ENCODE assay signal across 14 mouse cellular contexts in the genomic region with DNA sequence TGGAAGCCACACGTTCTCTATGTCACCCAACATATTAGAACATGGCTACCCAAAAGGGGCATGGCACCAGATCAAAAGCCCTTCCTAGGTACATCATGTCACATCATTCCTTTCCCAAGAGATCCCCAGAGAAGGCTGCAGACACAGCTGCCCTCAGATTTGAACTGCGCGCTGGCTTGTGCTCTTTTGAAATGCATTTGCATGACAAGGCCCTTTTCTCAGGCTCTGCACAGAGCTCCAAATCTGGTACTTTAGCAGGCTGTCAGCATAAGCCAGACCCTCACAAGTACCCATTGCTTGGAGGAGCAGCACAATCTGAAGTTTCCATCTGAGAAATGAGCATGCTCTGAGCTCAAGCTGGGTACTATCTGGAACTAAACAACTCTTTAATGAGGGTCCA.
"Had no signal": no experiment of that assay in that cellular context is flagged by ENCODE, and none has a peak within 500 bp of the region (broad histone marks: within the 10 kb centered on the region; RNA-seq: fewer than 3 reads in every experiment).

No protein-coding gene starts in this region.

- H3K9ac ChIP-seq: limb, embryonic 12.5 days; liver, embryonic 13.5 days; liver, postnatal 0 days; lung, embryonic 15.5 days had no signal

- H3K36me3 ChIP-seq: liver, embryonic 13.5 days; lung, embryonic 15.5 days had no signal

- H3K4me3 ChIP-seq: layer of hippocampus, adult 2 months; limb, embryonic 12.5 days; liver, embryonic 13.5 days; lung, embryonic 15.5 days; megakaryocyte, embryonic 14.5 days had no signal

- H3K9me3 ChIP-seq: limb, embryonic 12.5 days; liver, embryonic 13.5 days; lung, embryonic 15.5 days; megakaryocyte, embryonic 14.5 days had no signal

- H3K4me2 ChIP-seq: limb, embryonic 12.5 days; liver, embryonic 13.5 days; lung, embryonic 15.5 days had no signal

- DNase-seq: kidney, adult 18-20 months; kidney, postnatal 10 days; kidney, postnatal 4 days; liver; liver, embryonic 13.5 days; liver, postnatal 0 days; lung, postnatal 14 days; thymus, postnatal 14 days had no signal

- H3K27me3 ChIP-seq: limb, embryonic 12.5 days; liver, embryonic 13.5 days; lung, embryonic 15.5 days; megakaryocyte, embryonic 14.5 days had no signal

- ATAC-seq: liver, postnatal 0 days had no signal

- H3K27ac ChIP-seq: layer of hippocampus, adult 2 months; limb, embryonic 12.5 days; liver, embryonic 13.5 days; lung, embryonic 15.5 days; macrophage; stomach, postnatal 0 days had no signal

- H3K4me1 ChIP-seq: limb, embryonic 12.5 days; liver, embryonic 13.5 days; lung, embryonic 15.5 days; megakaryocyte, embryonic 14.5 days had no signal
